Mouse (Mus musculus): ENCODE measurements around the gene Pkd1l2. TPM values are rescaled to one million over a fixed set of nuclear protein-coding genes. Genes with fewer than 3 reads are reported as not detected.

Pkd1l2 gene
- polyA plus RNA-seq, 1 experiment from 2014 or later, result not detected

- Histone ChIP-seq H3K9ac (no peak overlapping the region), H3K36me3 (no peaks in the 10 kb centered on the region), H3K4me3 (no peak overlapping the region), H3K9me3 (no peaks in the 10 kb centered on the region), H3K27ac (no peak overlapping the region), H3K27me3 (0 out of 2 replicates have a peak, but pooled peaks cover 3% of the 10 kb centered on the region), H3K4me2 (replicated peaks) (no peak overlapping the region), H3K4me1 (no peaks in the 10 kb centered on the region)
- WGBS, result 87% methylated on average over 14 of the region's 14 CpGs
- no peak for ATAC-seq (ENCODE audit: insufficient number of reproducible peaks, insufficient read depth, low FRiP score, low TSS enrichment)
These were observed 2.6 kb downstream of the Pkd1l2 start for GRCm38 (mm10) chr8:117079652-117080051.

GRCm38 (mm10) chr8:117078367-117078926 is 3.8 kb downstream of the Pkd1l2 start:
- 0 out of 2 replicates have a peak, but pooled peaks cover 3% of the 10 kb centered on the region for H3K27me3 ChIP-seq
- 86% methylated on average over 7 of the region's 7 CpGs for WGBS
- no peak overlapping the region for H3K4me2 ChIP-seq (replicated peaks)
- ATAC-seq (ENCODE audit: insufficient number of reproducible peaks, insufficient read depth, low FRiP score, low TSS enrichment), result no peak
- H3K9ac ChIP-seq, result no peak overlapping the region
- H3K9me3 ChIP-seq, result no peaks in the 10 kb centered on the region
- H3K4me1 ChIP-seq, result no peaks in the 10 kb centered on the region
- no peak overlapping the region for H3K4me3 ChIP-seq
- H3K27ac ChIP-seq, result no peak overlapping the region
- H3K36me3 ChIP-seq, result no peaks in the 10 kb centered on the region

DNA sequence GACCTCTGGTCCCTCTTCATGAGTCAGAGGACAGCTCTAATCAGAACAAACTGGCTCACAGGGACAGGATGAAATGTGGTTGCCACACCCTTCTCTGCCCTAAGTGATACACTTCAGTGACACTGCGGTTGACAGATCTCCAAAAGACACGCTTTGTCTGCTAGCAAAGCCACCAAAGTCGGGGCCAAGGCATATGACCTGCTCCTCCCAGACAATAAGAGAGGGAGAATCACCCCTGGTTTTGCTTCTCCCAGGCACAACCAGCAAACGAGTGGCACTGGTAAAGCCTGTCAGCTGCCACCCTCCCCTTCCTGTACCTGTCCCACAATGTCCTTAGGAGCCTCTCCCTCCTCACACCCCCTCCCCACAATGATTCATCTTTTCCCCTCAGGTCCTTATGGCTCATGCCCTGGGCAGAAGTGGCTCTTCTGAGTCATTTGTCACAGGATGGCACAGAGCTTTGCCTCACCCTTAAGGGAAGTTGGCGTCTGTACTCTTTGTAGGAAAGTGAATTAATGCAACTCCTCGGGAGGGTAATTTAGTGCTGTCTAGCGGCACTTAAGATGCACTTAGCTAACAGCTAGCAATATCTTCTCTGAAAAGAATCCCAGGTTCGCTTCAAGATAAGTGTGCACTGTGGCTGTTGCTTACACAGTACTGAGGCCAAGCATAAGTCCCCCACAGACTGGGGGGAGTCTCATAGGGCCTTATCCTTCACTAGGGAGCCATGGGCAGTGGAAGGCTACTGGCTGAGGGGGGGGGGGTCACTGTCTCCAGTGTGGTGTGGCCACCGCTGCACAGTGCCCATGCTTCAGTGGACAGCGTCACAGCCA is 7.7 kb downstream of the Pkd1l2 start:
- 78% methylated on average over 10 of the region's 10 CpGs for WGBS
- no peak overlapping the region for H3K4me3 ChIP-seq
- no peaks in the 10 kb centered on the region for H3K4me1 ChIP-seq
- H3K27ac ChIP-seq, result no peak overlapping the region
- no peak overlapping the region for H3K9ac ChIP-seq
- H3K36me3 ChIP-seq, result no peaks in the 10 kb centered on the region
- no peak overlapping the region for H3K4me2 ChIP-seq (replicated peaks)
- H3K27me3 ChIP-seq, result no peaks in the 10 kb centered on the region
- H3K9me3 ChIP-seq, result no peaks in the 10 kb centered on the region
- ATAC-seq (ENCODE audit: insufficient number of reproducible peaks, insufficient read depth, low FRiP score, low TSS enrichment), result no peak

- ATAC-seq (ENCODE audit: insufficient number of reproducible peaks, insufficient read depth, low FRiP score, low TSS enrichment), result no peak
- H3K27ac ChIP-seq, result no peak overlapping the region
These were observed 12.5 kb downstream of the Pkd1l2 start for GRCm38 (mm10) chr8:117069708-117070107.

DNA sequence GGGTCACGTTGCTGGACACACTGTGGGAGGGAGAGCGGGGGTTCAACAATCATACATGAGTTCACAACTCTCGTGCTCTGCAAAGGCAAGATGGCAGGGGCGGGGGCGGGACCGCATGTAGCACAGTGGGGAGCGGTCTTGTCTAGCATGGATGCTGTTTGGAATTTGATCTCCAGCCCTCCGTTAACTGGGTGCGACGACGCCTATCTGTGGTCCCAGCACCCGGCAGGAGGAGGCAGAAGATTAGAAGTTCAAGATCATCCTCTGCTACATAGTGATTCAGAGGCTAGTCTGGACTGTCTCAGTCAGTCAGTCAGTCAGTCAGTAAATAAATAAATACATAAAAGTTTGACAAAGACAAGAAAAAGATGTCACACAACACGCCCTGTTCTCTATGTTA is 14.0 kb downstream of the Pkd1l2 start:
- H3K4me3 ChIP-seq, result no peak overlapping the region
- H3K4me2 ChIP-seq (replicated peaks), result no peak overlapping the region
- no peaks in the 10 kb centered on the region for H3K4me1 ChIP-seq
- no peak for ATAC-seq (ENCODE audit: insufficient number of reproducible peaks, insufficient read depth, low FRiP score, low TSS enrichment)
- WGBS, result 78% methylated on average over 13 of the region's 13 CpGs
- H3K27ac ChIP-seq, result no peak overlapping the region
- no peaks in the 10 kb centered on the region for H3K36me3 ChIP-seq
- H3K9me3 ChIP-seq, result no peaks in the 10 kb centered on the region
- no peak overlapping the region for H3K9ac ChIP-seq
- no peaks in the 10 kb centered on the region for H3K27me3 ChIP-seq

More at GRCm38 (mm10) chr8:117069708-117070107, 12.5 kb downstream of the Pkd1l2 start:
- no peaks in the 10 kb centered on the region for H3K4me1 ChIP-seq
- H3K36me3 ChIP-seq, result no peaks in the 10 kb centered on the region
- H3K9me3 ChIP-seq, result no peaks in the 10 kb centered on the region
- H3K27me3 ChIP-seq, result no peaks in the 10 kb centered on the region
- no peak overlapping the region for H3K9ac ChIP-seq
- 83% methylated on average over 1 of the region's 1 CpGs for WGBS
- H3K4me2 ChIP-seq (replicated peaks), result no peak overlapping the region
- H3K4me3 ChIP-seq, result no peak overlapping the region

DNA sequence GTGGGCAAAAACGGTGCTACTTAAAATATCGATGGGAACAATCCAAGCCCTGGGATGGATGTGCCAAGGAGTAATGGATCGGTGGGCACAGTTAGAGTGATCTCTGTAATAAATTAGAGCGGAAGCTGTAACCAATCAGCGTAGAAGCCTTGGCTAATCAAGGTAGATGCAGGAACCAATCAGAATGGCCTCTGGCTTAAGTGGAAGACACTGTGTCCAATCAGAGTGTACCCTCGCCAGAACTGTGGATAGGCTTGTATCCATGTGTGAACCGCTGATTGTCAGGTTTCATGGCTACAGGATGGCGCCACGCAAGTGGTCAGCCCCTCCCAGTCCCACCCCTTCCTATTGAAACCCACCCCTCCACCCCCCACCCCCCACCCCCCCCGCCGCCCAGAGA is 14.9 kb downstream of the Pkd1l2 start:
- Histone ChIP-seq H3K36me3 (no peaks in the 10 kb centered on the region), H3K27me3 (no peaks in the 10 kb centered on the region), H3K4me2 (replicated peaks) (no peak overlapping the region), H3K4me1 (no peaks in the 10 kb centered on the region), H3K9ac (no peak overlapping the region), H3K27ac (no peak overlapping the region), H3K4me3 (no peak overlapping the region), H3K9me3 (peaks cover 2% of the 10 kb centered on the region; the same call in 1 of the 2 replicates)
- ATAC-seq (ENCODE audit: insufficient number of reproducible peaks, insufficient read depth, low FRiP score, low TSS enrichment), result no peak
- WGBS, result 87% methylated on average over 11 of the region's 11 CpGs

GRCm38 (mm10) chr8:117066955-117067354 is 15.3 kb downstream of the Pkd1l2 start:
- Histone ChIP-seq H3K27me3 (no peaks in the 10 kb centered on the region), H3K36me3 (no peaks in the 10 kb centered on the region), H3K4me2 (replicated peaks) (no peak overlapping the region), H3K9ac (no peak overlapping the region), H3K4me1 (no peaks in the 10 kb centered on the region), H3K9me3 (peaks cover 5% of the 10 kb centered on the region; the same call in 1 of the 2 replicates), H3K27ac (no peak overlapping the region), H3K4me3 (no peak overlapping the region)
- no peak for ATAC-seq (ENCODE audit: insufficient number of reproducible peaks, insufficient read depth, low FRiP score, low TSS enrichment)
- WGBS, result 80% methylated on average over 7 of the region's 7 CpGs

DNA sequence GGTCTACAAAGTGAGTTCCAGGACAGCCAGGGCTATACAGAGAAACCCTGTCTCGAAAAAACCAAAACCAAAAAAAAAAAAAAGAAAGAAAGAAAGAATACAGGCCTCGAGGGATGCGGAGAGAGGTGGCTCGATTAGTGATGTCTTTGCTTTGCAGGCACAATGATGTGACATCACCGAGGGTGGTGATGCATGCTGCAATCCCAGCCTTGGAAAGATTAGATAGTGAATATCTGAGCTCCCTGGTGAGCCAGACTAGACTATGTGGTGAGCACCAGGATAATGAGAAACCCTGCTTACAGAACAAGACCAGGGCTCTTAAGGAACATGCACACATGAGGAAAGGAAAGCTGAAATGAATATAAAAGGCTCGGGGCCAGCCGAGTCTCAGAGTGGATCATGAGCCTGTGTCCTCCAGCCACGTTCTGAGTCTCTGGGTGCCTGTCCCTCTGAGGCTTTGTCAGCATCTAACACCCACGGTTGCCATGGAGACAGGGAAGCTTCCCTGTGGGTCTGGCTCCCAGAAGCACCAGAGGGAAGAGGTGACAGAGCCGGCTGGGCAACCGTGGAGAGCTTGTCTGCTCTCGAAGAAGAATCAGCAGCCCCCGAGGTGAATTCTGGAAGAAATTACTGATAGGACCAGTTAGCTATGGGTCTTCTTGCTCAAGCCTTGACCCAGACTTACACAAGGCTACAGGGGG is 20.9 kb downstream of the Pkd1l2 start:
- Histone ChIP-seq H3K27ac (no peak overlapping the region), H3K9me3 (peaks cover 5% of the 10 kb centered on the region; the same call in 1 of the 2 replicates), H3K4me3 (no peak overlapping the region), H3K9ac (no peak overlapping the region), H3K4me1 (no peaks in the 10 kb centered on the region), H3K36me3 (no peaks in the 10 kb centered on the region), H3K4me2 (replicated peaks) (no peak overlapping the region), H3K27me3 (no peaks in the 10 kb centered on the region)
- whole genome bisulfite sequencing, result 69% methylated on average over 13 of the region's 13 CpGs
- ATAC-seq (ENCODE audit: insufficient number of reproducible peaks, insufficient read depth, low FRiP score, low TSS enrichment), result no peak

DNA sequence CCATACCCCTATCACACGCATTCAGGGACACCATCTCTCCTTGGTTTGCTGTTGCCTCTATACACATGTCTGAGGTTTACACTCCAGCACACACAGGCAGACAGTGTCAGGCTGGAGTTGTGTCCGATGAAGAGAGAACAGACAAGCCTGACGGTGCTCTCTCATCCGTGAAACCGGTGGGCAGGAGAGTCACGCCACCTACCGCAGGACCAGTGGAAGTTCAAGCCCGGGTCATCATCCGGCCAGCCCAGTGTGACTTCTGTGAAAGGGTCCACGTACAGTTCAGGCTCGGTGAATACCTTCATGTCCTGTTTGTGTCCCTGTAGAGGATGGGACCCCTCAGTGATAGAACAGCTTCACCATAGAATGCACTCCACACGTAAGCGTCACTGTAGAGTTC is 21.9 kb downstream of the Pkd1l2 start:
- ATAC-seq (ENCODE audit: insufficient number of reproducible peaks, insufficient read depth, low FRiP score, low TSS enrichment), result no peak
- WGBS, result 79% methylated on average over 13 of the region's 13 CpGs
- Histone ChIP-seq H3K4me1 (no peaks in the 10 kb centered on the region), H3K9me3 (peaks cover 5% of the 10 kb centered on the region; the same call in 1 of the 2 replicates), H3K9ac (no peak overlapping the region), H3K4me3 (no peak overlapping the region), H3K4me2 (replicated peaks) (no peak overlapping the region), H3K27ac (no peak overlapping the region), H3K36me3 (no peaks in the 10 kb centered on the region), H3K27me3 (no peaks in the 10 kb centered on the region)

DNA sequence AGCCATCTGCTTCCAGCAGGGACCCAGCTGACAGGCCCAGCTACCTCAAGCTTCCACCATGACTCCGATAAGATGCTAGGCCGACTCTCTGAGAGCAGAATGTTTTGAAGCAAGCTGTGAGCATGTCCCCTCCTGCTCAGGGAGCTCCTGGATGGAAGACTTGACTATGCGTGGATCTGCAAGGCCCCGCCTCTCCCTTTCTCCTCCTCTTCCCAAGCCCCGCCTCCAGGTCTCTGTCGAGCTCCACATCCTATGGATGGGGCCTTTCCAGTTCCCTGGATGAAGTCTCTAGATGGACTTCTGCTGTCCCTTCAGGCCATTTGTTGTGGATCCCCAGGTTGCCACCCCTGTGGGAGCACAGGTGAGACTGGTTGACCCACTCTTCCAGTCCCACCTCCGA is 23.2 kb downstream of the Pkd1l2 start:
- no peaks in the 10 kb centered on the region for H3K27me3 ChIP-seq
- no peak for ATAC-seq (ENCODE audit: insufficient number of reproducible peaks, insufficient read depth, low FRiP score, low TSS enrichment)
- H3K9ac ChIP-seq, result no peak overlapping the region
- peaks cover 5% of the 10 kb centered on the region; the same call in 1 of the 2 replicates for H3K9me3 ChIP-seq
- H3K4me2 ChIP-seq (replicated peaks), result no peak overlapping the region
- no peak overlapping the region for H3K4me3 ChIP-seq
- no peak overlapping the region for H3K27ac ChIP-seq
- no peaks in the 10 kb centered on the region for H3K36me3 ChIP-seq
- 64% methylated on average over 7 of the region's 7 CpGs for WGBS
- no peaks in the 10 kb centered on the region for H3K4me1 ChIP-seq

DNA sequence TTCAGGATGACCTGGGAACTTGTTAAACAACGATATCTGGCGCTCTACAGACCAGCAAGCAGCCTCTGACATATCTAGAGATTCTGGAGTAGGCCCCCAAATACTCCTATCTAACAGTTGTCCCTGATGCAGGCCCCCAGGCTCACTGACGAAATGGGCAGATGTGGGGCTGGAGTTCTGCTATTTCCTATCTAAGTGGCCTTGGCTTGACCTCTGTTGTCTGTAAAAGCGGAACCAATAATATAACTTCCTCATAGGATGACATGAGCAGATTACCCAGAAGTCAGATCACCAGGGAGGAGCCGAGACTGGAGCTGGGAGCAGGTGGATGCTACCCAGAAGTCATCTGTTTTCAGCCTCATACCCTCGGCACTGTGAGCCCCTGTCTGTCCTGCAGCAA is 27.2 kb downstream of the Pkd1l2 start:
- Histone ChIP-seq H3K4me1 (no peaks in the 10 kb centered on the region), H3K4me3 (no peak overlapping the region), H3K9ac (no peak overlapping the region), H3K36me3 (no peaks in the 10 kb centered on the region), H3K27me3 (no peaks in the 10 kb centered on the region), H3K27ac (no peak overlapping the region), H3K9me3 (no peaks in the 10 kb centered on the region), H3K4me2 (replicated peaks) (no peak overlapping the region)
- WGBS, result 75% methylated on average over 6 of the region's 6 CpGs
- no peak for ATAC-seq (ENCODE audit: insufficient number of reproducible peaks, insufficient read depth, low FRiP score, low TSS enrichment)

DNA sequence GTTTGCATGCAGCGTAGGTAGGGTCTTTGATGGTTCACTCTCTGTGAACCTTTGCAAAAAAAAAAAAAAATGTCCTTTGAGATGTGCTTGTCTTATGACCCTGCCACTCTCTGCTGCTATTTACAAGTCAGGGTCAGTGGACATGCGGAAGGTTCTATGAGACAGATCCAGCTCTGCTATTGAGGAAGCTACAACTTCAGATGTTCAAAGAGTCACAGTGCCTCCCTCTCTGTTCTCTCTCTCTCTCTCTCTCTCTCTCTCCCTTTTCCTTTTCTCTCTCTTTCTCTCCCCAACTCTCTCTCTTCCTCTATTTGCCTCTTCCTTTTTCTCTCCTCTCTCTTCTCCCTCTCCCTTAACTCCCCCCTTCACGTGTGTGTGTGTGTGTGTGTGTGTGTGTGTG is 28.1 kb downstream of the Pkd1l2 start:
- Histone ChIP-seq H3K4me1 (no peaks in the 10 kb centered on the region), H3K27me3 (no peaks in the 10 kb centered on the region), H3K9me3 (no peaks in the 10 kb centered on the region), H3K9ac (no peak overlapping the region), H3K4me3 (no peak overlapping the region), H3K36me3 (no peaks in the 10 kb centered on the region), H3K27ac (no peak overlapping the region), H3K4me2 (replicated peaks) (no peak overlapping the region)
- no peak for ATAC-seq (ENCODE audit: insufficient number of reproducible peaks, insufficient read depth, low FRiP score, low TSS enrichment)
- WGBS, result 87% methylated on average over 3 of the region's 3 CpGs
